Mouse (Mus musculus) ES-E14 (cell line): ENCODE results near the gene Zeb2.

Experiments used
- HCFC1 ChIP-seq: IDR thresholded peaks from 2 replicates; pipeline ENCODE4 v1.6.1; 2012; ENCODE audit warnings: low read length, inconsistent platforms, borderline replicate concordance; ENCODE audit not compliant: insufficient read depth
- MAFK ChIP-seq: IDR thresholded peaks from 2 replicates; pipeline ENCODE4 v1.6.1; 2014; ENCODE audit warnings: mild to moderate bottlenecking, low read depth, low read length, inconsistent platforms; ENCODE audit not compliant: insufficient read depth

DNA sequence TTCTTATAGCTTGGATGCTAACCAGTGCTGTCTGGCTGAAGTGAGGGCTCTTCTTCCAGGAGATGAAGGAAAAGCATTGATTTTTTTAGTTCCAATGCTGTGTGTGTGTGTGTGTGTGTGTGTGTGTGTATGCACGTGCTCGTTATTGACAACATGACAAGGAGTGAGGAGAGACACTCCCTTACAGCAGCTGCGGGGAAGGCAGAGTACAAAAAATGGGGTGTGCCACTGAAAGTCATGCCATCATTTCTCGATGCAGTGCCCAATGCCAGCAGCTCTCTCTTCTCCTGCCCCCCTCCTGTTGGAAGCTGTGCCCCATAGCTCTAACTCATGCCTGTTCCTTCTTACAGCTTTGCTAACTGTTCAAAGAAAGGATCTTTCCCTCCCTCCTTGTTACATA is 56.4 kb downstream of the Zeb2 start:
- TF ChIP-seq HCFC1 (no peak), MAFK (no peak)
